Mouse (Mus musculus): ENCODE results near the gene Aurkaip1. TPM values are rescaled to one million over a fixed set of nuclear protein-coding genes. Genes with fewer than 3 reads are reported as not detected.

Aurkaip1 gene
- polyA plus RNA-seq, 1 experiment, result 341 TPM

DNA sequence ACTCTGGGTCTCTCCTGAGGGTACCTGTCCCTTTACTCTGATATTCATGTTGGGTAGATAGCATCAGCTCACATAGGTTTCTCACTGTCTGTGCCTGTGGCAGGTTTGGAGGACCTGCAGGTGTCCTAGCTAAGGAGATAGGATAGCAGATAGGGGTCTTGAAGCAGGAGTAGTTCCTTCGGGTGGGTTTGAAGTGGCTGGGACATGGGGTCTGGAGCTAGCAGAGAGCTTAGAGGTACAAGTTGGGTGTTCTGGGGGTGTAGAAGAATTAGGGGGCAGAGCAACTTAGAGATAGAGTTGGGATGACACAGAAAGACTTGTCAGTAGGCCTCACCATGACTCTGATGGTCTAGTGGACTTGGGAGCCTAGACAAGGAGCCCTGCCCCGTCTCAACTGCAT lies 18.3 kb downstream of the Aurkaip1 start:
- H3K4me3 ChIP-seq (replicated peaks), result peak overlapping the region; percentile 38
- peaks cover 69% of the 10 kb centered on the region for H3K4me1 ChIP-seq
- no peak for TF ChIP-seq GATA1 (IDR thresholded peaks at IDR 0.05; ENCODE audit: borderline replicate concordance, low read length)
- TF ChIP-seq FLI1 (IDR thresholded peaks at IDR 0.05; ENCODE audit: low read length), result no peak
- peaks cover 20% of the 10 kb centered on the region for H3K36me3 ChIP-seq (replicated peaks; ENCODE audit: low read length)
- no peaks in the 10 kb centered on the region for H3K9me3 ChIP-seq
- no peaks in the 10 kb centered on the region for H3K27me3 ChIP-seq (replicated peaks)

DNA sequence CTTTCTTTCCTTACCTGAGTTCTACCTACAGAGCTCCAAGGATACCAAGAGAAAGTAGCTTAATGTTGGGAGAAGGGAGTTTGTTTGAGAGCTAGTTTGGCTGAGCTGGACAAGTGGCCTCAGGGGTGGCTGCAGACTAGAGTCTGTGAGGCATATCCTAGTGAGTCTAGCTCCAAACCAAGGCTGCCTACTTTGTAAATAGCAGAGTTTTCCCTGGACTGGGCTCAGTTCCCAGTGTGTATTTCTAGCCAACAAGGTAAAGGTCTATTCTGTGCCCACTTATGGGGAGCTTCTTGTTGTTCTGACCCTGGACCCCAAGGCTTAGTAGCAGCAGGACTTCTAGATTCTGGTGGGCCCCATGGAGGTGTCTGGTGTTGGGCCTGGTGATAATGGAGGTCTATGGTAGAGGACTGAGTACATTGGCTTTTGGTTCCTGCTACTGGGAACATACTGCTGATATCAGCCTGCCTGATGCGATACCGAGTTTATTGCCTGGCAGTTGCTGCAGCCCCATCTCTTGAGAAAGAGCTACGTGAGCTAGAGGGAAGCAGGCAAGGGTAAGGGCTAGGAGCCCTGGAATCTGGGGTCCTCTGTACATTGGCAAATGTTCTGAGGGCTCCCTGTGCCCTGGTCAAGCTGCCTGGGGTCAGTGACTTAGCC lies 18.9 kb downstream of the Aurkaip1 start:
- H3K9me3 ChIP-seq, result no peaks in the 10 kb centered on the region
- no peak for TF ChIP-seq FLI1 (IDR thresholded peaks at IDR 0.05; ENCODE audit: low read length)
- TF ChIP-seq GATA1 (IDR thresholded peaks at IDR 0.05; ENCODE audit: borderline replicate concordance, low read length), result no peak
- peak overlapping the region; percentile 38 for H3K4me3 ChIP-seq (replicated peaks)
- no peaks in the 10 kb centered on the region for H3K27me3 ChIP-seq (replicated peaks)
- H3K36me3 ChIP-seq (replicated peaks; ENCODE audit: low read length), result peaks cover 25% of the 10 kb centered on the region
- H3K4me1 ChIP-seq, result peaks cover 69% of the 10 kb centered on the region

DNA sequence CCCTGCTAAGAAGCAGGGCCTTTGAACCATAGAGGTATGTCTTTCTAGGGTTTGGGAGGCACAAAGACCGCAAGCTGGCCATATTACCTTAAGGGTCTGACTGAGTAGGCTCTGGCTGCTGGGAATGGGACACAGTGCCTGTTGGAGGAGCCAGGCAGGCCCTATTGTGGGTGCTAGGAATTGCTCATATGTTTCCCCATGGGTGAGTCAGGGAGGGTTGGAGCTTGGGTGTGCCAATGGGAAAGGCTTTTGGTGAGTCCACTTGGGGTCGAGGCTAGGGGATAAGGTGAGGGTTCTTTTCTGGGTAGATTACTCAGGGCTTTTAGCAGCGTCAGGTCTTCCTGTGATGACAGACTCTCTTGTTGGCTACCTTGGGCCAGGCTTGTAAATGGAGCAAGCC lies 20.3 kb downstream of the Aurkaip1 start:
- TF ChIP-seq GATA1 (IDR thresholded peaks at IDR 0.05; ENCODE audit: borderline replicate concordance, low read length), result no peak
- no peak for TF ChIP-seq FLI1 (IDR thresholded peaks at IDR 0.05; ENCODE audit: low read length)
- Histone ChIP-seq H3K36me3 (replicated peaks; ENCODE audit: low read length) (peaks cover 40% of the 10 kb centered on the region), H3K4me3 (replicated peaks) (no peak overlapping the region), H3K27me3 (replicated peaks) (no peaks in the 10 kb centered on the region), H3K4me1 (peaks cover 74% of the 10 kb centered on the region), H3K9me3 (no peaks in the 10 kb centered on the region)

DNA sequence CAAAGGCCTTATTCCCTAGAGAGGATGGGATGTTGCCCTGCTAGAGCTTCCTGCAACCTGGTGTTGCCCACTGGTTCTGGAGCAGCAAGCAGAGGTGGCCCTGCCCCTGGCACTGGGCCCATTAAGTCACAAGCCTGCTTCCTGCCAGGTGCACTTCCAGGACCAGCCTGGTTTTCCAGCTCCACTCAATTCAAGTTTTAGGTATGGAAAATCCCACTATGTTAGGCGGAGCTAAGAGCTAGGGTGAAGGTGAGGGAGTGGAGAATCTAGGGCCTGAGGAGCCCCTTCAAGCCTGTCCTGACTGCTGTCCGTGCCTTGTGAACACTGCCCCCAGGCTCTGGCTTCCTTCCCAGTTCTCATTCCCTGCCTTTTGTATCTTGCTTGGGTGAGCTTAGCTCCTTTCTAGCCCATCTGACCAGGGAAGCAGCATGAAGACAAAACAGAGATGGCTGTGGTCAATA lies 20.9 kb downstream of the Aurkaip1 start:
- no peaks in the 10 kb centered on the region for H3K9me3 ChIP-seq
- H3K4me3 ChIP-seq (replicated peaks), result no peak overlapping the region
- H3K4me1 ChIP-seq, result peaks cover 72% of the 10 kb centered on the region
- no peaks in the 10 kb centered on the region for H3K27me3 ChIP-seq (replicated peaks)
- H3K36me3 ChIP-seq (replicated peaks; ENCODE audit: low read length), result peaks cover 46% of the 10 kb centered on the region
- no peak for TF ChIP-seq GATA1 (IDR thresholded peaks at IDR 0.05; ENCODE audit: borderline replicate concordance, low read length)

DNA sequence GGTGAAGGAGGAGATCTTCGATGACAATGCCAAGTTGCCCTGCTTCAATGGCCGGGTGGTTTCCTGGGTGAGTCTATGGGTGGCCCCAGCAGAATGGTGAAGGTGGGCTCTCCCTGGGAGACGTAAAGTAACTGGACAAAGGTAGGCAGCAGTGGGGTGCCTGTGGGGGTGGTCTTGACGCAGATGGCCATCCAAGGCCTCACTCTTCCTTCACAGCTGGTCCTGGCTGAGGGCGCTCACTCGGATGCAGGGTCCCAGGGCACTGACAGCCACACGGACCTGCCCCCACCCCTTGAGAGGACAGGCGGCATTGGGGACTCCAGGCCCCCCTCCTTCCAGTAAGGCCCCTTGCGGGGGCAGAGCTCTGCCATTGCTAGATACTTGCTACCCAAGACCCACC lies 22.3 kb downstream of the Aurkaip1 start:
- TF ChIP-seq FLI1 (IDR thresholded peaks at IDR 0.05; ENCODE audit: low read length) (no peak), GATA1 (IDR thresholded peaks at IDR 0.05; ENCODE audit: borderline replicate concordance, low read length) (no peak)
- peaks cover 63% of the 10 kb centered on the region for H3K4me1 ChIP-seq
- peaks cover 60% of the 10 kb centered on the region for H3K36me3 ChIP-seq (replicated peaks; ENCODE audit: low read length)
- no peaks in the 10 kb centered on the region for H3K27me3 ChIP-seq (replicated peaks)
- H3K9me3 ChIP-seq, result no peaks in the 10 kb centered on the region
- H3K4me3 ChIP-seq (replicated peaks), result no peak overlapping the region

DNA sequence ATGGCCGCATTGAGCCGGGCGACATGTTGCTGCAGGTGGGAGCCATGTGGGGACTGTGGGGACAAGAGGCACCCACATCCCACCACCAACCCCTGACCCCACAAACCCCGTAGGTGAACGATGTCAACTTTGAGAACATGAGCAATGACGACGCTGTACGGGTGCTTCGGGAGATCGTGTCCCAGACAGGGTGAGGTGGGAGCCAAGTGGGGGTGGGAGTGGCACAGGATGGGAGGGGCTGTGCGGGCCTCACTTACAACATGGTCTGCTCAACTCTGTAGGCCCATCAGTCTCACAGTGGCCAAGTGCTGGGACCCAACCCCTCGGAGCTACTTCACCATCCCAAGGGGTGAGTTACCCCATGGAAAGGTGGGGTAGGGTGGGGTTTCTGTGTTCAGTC lies 23.9 kb downstream of the Aurkaip1 start:
- TF ChIP-seq FLI1 (IDR thresholded peaks at IDR 0.05; ENCODE audit: low read length) (no peak), GATA1 (IDR thresholded peaks at IDR 0.05; ENCODE audit: borderline replicate concordance, low read length) (no peak)
- Histone ChIP-seq H3K36me3 (replicated peaks; ENCODE audit: low read length) (peaks cover 76% of the 10 kb centered on the region), H3K27me3 (replicated peaks) (no peaks in the 10 kb centered on the region)

DNA sequence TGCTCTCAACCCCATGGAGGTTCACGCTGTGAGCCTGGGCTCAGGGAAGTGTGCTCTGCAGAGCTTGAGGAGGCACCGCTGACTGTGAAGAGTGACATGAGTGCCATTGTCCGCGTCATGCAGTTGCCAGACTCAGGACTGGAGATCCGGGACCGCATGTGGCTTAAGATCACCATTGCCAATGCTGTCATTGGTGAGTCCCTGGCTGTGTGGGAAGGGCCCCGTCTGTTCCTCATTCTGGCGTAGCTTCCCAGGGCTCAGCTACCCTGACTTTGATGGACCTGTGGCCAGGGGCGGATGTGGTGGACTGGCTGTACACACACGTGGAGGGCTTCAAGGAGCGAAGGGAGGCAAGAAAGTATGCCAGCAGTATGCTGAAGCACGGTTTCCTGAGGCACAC lies 25.0 kb downstream of the Aurkaip1 start:
- H3K36me3 ChIP-seq (replicated peaks; ENCODE audit: low read length), result peaks cover 84% of the 10 kb centered on the region
- TF ChIP-seq GATA1 (IDR thresholded peaks at IDR 0.05; ENCODE audit: borderline replicate concordance, low read length), result no peak
- no peak for TF ChIP-seq FLI1 (IDR thresholded peaks at IDR 0.05; ENCODE audit: low read length)

More for the DNA sequence above, 23.9 kb downstream of the Aurkaip1 start:
- Histone ChIP-seq H3K4me1 (peaks cover 47% of the 10 kb centered on the region), H3K4me3 (replicated peaks) (no peak overlapping the region), H3K9me3 (no peaks in the 10 kb centered on the region)

DNA sequence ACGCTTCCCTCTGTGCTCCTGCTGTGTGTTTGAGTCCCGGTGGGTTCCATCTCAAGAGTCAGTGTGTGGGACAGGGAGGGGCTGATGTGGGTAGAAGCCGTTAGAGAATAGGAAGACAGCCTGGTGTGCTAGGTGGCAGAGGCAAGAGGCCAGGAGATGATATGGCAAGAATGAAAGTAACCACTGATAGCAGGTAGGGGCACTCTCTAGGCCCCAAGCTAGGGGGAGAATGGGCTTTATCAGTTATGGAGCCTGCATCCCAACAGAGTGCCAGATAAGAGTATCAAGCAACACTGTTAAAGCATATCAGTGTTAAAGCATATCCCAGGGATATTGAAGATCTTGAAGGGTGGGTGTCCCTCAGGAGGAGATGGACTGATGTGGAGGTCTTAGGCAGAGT lies 25.8 kb downstream of the Aurkaip1 start:
- Histone ChIP-seq H3K36me3 (replicated peaks; ENCODE audit: low read length) (peaks cover 89% of the 10 kb centered on the region), H3K27me3 (replicated peaks) (no peaks in the 10 kb centered on the region), H3K4me3 (replicated peaks) (no peak overlapping the region), H3K9me3 (no peaks in the 10 kb centered on the region), H3K4me1 (peaks cover 28% of the 10 kb centered on the region)
- TF ChIP-seq GATA1 (IDR thresholded peaks at IDR 0.05; ENCODE audit: borderline replicate concordance, low read length) (no peak), FLI1 (IDR thresholded peaks at IDR 0.05; ENCODE audit: low read length) (no peak)

More for the DNA sequence above, 25.0 kb downstream of the Aurkaip1 start:
- Histone ChIP-seq H3K4me1 (peaks cover 36% of the 10 kb centered on the region), H3K9me3 (no peaks in the 10 kb centered on the region), H3K27me3 (replicated peaks) (no peaks in the 10 kb centered on the region), H3K4me3 (replicated peaks) (no peak overlapping the region)

DNA sequence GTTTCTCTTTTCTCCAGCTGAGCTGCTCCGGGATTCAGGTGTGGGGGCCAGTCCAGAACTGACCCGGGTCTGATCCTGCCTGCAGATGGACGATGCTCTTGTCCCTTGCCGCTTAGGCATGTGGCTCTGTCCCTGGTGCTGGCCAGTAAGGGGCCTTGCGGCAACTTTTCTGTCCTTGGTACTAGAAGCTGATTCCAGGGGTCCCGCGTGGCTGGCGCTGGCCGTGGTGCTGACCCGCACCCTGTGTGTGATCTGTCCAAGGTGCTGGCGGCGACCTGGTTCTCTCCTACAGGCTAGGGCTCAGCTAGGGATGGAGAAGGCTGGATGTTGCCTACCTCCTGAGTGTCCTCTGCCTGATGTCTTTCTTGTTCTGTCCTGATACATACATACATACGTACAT lies 28.2 kb downstream of the Aurkaip1 start:
- Histone ChIP-seq H3K9me3 (no peaks in the 10 kb centered on the region), H3K27me3 (replicated peaks) (no peaks in the 10 kb centered on the region), H3K4me1 (peaks cover 10% of the 10 kb centered on the region; the same call in 1 of the 2 replicates), H3K4me3 (replicated peaks) (no peak overlapping the region), H3K36me3 (replicated peaks; ENCODE audit: low read length) (peaks cover 100% of the 10 kb centered on the region)
- TF ChIP-seq GATA1 (IDR thresholded peaks at IDR 0.05; ENCODE audit: borderline replicate concordance, low read length), result no peak
- no peak for TF ChIP-seq FLI1 (IDR thresholded peaks at IDR 0.05; ENCODE audit: low read length)

DNA sequence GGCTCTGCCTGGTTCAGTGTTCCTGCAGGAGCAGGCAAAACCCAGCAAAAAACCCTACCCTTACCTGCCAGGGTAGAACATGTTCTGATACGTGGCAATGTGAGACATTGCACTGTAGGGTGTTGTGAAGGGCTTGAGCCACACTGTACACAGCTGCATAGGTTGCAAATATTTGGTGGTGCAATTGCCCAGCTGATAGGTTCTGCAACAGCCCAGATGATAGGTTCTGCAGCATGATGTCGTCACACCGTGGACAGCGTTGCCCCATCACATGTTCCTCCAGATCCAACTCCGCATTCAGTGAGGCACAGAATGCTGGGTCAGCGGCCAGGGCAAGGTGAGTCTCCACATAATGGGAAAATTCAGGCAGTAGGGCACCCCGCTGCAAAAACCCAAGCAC lies 30.7 kb downstream of the Aurkaip1 start:
- Histone ChIP-seq H3K36me3 (replicated peaks; ENCODE audit: low read length) (peaks cover 100% of the 10 kb centered on the region), H3K27me3 (replicated peaks) (no peaks in the 10 kb centered on the region), H3K4me1 (peaks cover 13% of the 10 kb centered on the region), H3K9me3 (no peaks in the 10 kb centered on the region), H3K4me3 (replicated peaks) (no peak overlapping the region)
- no peak for TF ChIP-seq FLI1 (IDR thresholded peaks at IDR 0.05; ENCODE audit: low read length)
- no peak for TF ChIP-seq GATA1 (IDR thresholded peaks at IDR 0.05; ENCODE audit: borderline replicate concordance, low read length)
